Mouse (Mus musculus) MEL (cell line): Measurements from ENCODE around the gene Hes3. TPM values are rescaled to one million over a fixed set of nuclear protein-coding genes. Genes with fewer than 3 reads are reported as not detected.

Experiments used
- DNase-seq: peaks from one replicate; pipeline ENCODE4 v3.0.0; 2011; ENCODE audit warnings: low read depth, low spot score
- H3K27ac ChIP-seq: 2 replicates; pipeline ENCODE4 v1.5.1; 2012; ENCODE audit warnings: low read depth, mild to moderate bottlenecking, control low read depth, low read length, moderate library complexity; ENCODE audit not compliant: control insufficient read depth
- H3K27me3 ChIP-seq, 2 experiments: fragments of 150-350 bp in 1 of 2; sonication (generic) in 1 of 2; 2 replicates each; pipeline ENCODE4 v1.6.1; 2012; ENCODE audit warnings: low read length in 2 of 2, mild to moderate bottlenecking in 2 of 2, improper control_type of control experiment in 1 of 2, moderate library complexity in 1 of 2; ENCODE audit not compliant: insufficient read depth in 2 of 2, control insufficient read depth in 1 of 2
- H3K36me3 ChIP-seq, 2 experiments: 2 replicates each; pipeline ENCODE4 v1.6.1; 2012 to 2014; ENCODE audit warnings: low read length in 2 of 2, improper control_type of control experiment in 1 of 2, inconsistent platforms in 1 of 2, mild to moderate bottlenecking in 1 of 2; ENCODE audit not compliant: insufficient read depth in 2 of 2, control insufficient read depth in 1 of 2
- H3K4me1 ChIP-seq, 2 experiments: fragments of 150-350 bp in 1 of 2; sonication (generic) in 1 of 2; 2 replicates each; pipeline ENCODE4 v1.6.1; 2012; ENCODE audit warnings: low read length in 2 of 2, improper control_type of control experiment in 1 of 2, mild to moderate bottlenecking in 1 of 2; ENCODE audit not compliant: insufficient read depth in 2 of 2, control insufficient read depth in 1 of 2
- H3K4me3 ChIP-seq, 2 experiments: fragments of 150-350 bp in 1 of 2; sonication (generic) in 1 of 2; 2 replicates each; pipeline ENCODE4 v1.5.1; 2012; ENCODE audit warnings: low read depth in 2 of 2, low read length in 2 of 2, mild to moderate bottlenecking in 2 of 2, moderate library complexity in 2 of 2, control low read depth in 1 of 2, improper control_type of control experiment in 1 of 2; ENCODE audit not compliant: control insufficient read depth in 1 of 2, insufficient read depth in 1 of 2
- H3K79me2 ChIP-seq: 2 replicates; pipeline ENCODE4 v1.6.1; 2012; ENCODE audit warnings: mild to moderate bottlenecking, low read length, moderate library complexity; ENCODE audit not compliant: control insufficient read depth, poor library complexity, insufficient read depth
- H3K9ac ChIP-seq: 2 replicates; pipeline ENCODE4 v1.6.1; 2012; ENCODE audit warnings: low read depth, mild to moderate bottlenecking, control low read depth, low read length, moderate library complexity; ENCODE audit not compliant: control insufficient read depth, poor library complexity, severe bottlenecking
- H3K9me3 ChIP-seq: fragments of 150-350 bp; sonication (generic); replicated peaks from 2 replicates; pipeline ENCODE4 v1.6.1; 2012; ENCODE audit warnings: mild to moderate bottlenecking, low read length, improper control_type of control experiment, moderate library complexity; ENCODE audit not compliant: insufficient read depth
- CHD2 ChIP-seq: IDR thresholded peaks from 2 replicates; pipeline ENCODE4 v1.6.1; 2011; ENCODE audit warnings: low read length, improper control_type of control experiment
- CTCF ChIP-seq, 3 experiments: IDR thresholded peaks in 2 of 3; conservative IDR thresholded peaks in 1 of 3; 2 replicates each; pipeline ENCODE4 v1.5.1; 2011 to 2012; ENCODE audit warnings: low read length in 3 of 3, low read depth in 2 of 3, mild to moderate bottlenecking in 2 of 3, improper control_type of control experiment in 1 of 3, inconsistent platforms in 1 of 3, mixed read lengths in 1 of 3, moderate library complexity in 1 of 3; ENCODE audit not compliant: control insufficient read depth in 1 of 3, insufficient read depth in 1 of 3, poor library complexity in 1 of 3, severe bottlenecking in 1 of 3
- E2F4 ChIP-seq: IDR thresholded peaks from 2 replicates; pipeline ENCODE4 v1.6.1; 2011; ENCODE audit warnings: low read depth, low read length, improper control_type of control experiment, borderline replicate concordance
- EP300 ChIP-seq, 2 experiments: IDR thresholded peaks; 2 replicates each; pipeline ENCODE4 v1.6.1; 2011; ENCODE audit warnings: improper control_type of control experiment in 2 of 2, low read length in 2 of 2, low read depth in 1 of 2, mild to moderate bottlenecking in 1 of 2
- ETS1 ChIP-seq: IDR thresholded peaks from 2 replicates; pipeline ENCODE4 v1.6.1; 2012; ENCODE audit warnings: low read depth, mild to moderate bottlenecking, inconsistent platforms, low read length, improper control_type of control experiment, moderate library complexity
- GATA1 ChIP-seq: IDR thresholded peaks from 2 replicates; pipeline ENCODE4 v1.6.1; 2011; ENCODE audit warnings: low read depth, low read length, improper control_type of control experiment
- KAT2A ChIP-seq: conservative IDR thresholded peaks from 2 replicates; pipeline ENCODE4 v1.6.1; 2012; ENCODE audit warnings: low read depth, low read length, improper control_type of control experiment, inconsistent platforms
- MAFK ChIP-seq: IDR thresholded peaks from 2 replicates; pipeline ENCODE4 v1.6.1; 2011; ENCODE audit warnings: low read depth, mild to moderate bottlenecking, low read length, improper control_type of control experiment, borderline replicate concordance
- MAZ ChIP-seq: IDR thresholded peaks from 2 replicates; pipeline ENCODE4 v1.6.1; 2012; ENCODE audit warnings: low read depth, mild to moderate bottlenecking, inconsistent platforms, low read length, improper control_type of control experiment
- MEF2A ChIP-seq: IDR thresholded peaks from 2 replicates; pipeline ENCODE4 v1.6.1; 2014; ENCODE audit warnings: low read depth, mild to moderate bottlenecking, inconsistent platforms, low read length, improper control_type of control experiment; ENCODE audit not compliant: poor library complexity, insufficient replicate concordance, severe bottlenecking; ENCODE audit errors: extremely low read depth
- MYC ChIP-seq: IDR thresholded peaks from 2 replicates; pipeline ENCODE4 v1.6.1; 2011; ENCODE audit warnings: low read depth, mild to moderate bottlenecking, low read length, improper control_type of control experiment, moderate library complexity
- NELFE ChIP-seq: IDR thresholded peaks from 2 replicates; pipeline ENCODE4 v1.6.1; 2011; ENCODE audit warnings: low read depth, low read length, improper control_type of control experiment
- NRF1 ChIP-seq: IDR thresholded peaks from 2 replicates; pipeline ENCODE4 v1.6.1; 2014; ENCODE audit warnings: low read depth, mild to moderate bottlenecking, inconsistent platforms, low read length, improper control_type of control experiment, moderate library complexity; ENCODE audit not compliant: poor library complexity, insufficient read depth, severe bottlenecking
- POLR2A ChIP-seq, 2 experiments: IDR thresholded peaks; 2 replicates each; pipeline ENCODE4 v1.6.1; 2011 to 2012; ENCODE audit warnings: low read length in 2 of 2, mild to moderate bottlenecking in 2 of 2, control low read depth in 1 of 2, improper control_type of control experiment in 1 of 2, low read depth in 1 of 2, moderate library complexity in 1 of 2; ENCODE audit not compliant: control insufficient read depth in 1 of 2, insufficient read depth in 1 of 2, poor library complexity in 1 of 2
- POLR2AphosphoS2 ChIP-seq: IDR thresholded peaks from 2 replicates; pipeline ENCODE4 v1.6.1; 2011; ENCODE audit warnings: low read length, improper control_type of control experiment
- POLR2AphosphoS5 ChIP-seq: IDR thresholded peaks from 2 replicates; pipeline ENCODE4 v1.6.1; 2012; ENCODE audit warnings: low read depth, borderline replicate concordance, mild to moderate bottlenecking, inconsistent platforms, low read length, moderate library complexity, mixed read lengths
- RAD21 ChIP-seq: IDR thresholded peaks from 2 replicates; pipeline ENCODE4 v1.6.1; 2011; ENCODE audit warnings: mild to moderate bottlenecking, low read depth, low read length, improper control_type of control experiment
- RCOR1 ChIP-seq: IDR thresholded peaks from 2 replicates; pipeline ENCODE4 v1.6.1; 2012; ENCODE audit warnings: low read depth, mild to moderate bottlenecking, inconsistent platforms, low read length, improper control_type of control experiment
- SIN3A ChIP-seq: IDR thresholded peaks from 2 replicates; pipeline ENCODE4 v1.6.1; 2012; ENCODE audit warnings: low read length, improper control_type of control experiment, inconsistent platforms
- TAL1 ChIP-seq: IDR thresholded peaks from 2 replicates; pipeline ENCODE4 v1.6.1; 2012; ENCODE audit warnings: mild to moderate bottlenecking, inconsistent platforms, low read length, moderate library complexity, mixed read lengths
- TCF12 ChIP-seq: IDR thresholded peaks from 2 replicates; pipeline ENCODE4 v1.6.1; 2014; ENCODE audit warnings: low read depth, mild to moderate bottlenecking, inconsistent platforms, low read length, improper control_type of control experiment, moderate library complexity
- UBTF ChIP-seq: IDR thresholded peaks from 2 replicates; pipeline ENCODE4 v1.6.1; 2012; ENCODE audit warnings: low read depth, mild to moderate bottlenecking, inconsistent platforms, low read length, improper control_type of control experiment, moderate library complexity, borderline replicate concordance; ENCODE audit not compliant: insufficient read depth
- USF1 ChIP-seq: IDR thresholded peaks from 2 replicates; pipeline ENCODE4 v1.6.1; 2014; ENCODE audit warnings: low read depth, mild to moderate bottlenecking, inconsistent platforms, low read length, improper control_type of control experiment, moderate library complexity
- USF2 ChIP-seq, 2 experiments: IDR thresholded peaks; 2 replicates each; pipeline ENCODE4 v1.6.1; 2011 to 2012; ENCODE audit warnings: improper control_type of control experiment in 2 of 2, low read length in 2 of 2, borderline replicate concordance in 1 of 2, inconsistent platforms in 1 of 2, low read depth in 1 of 2, mild to moderate bottlenecking in 1 of 2; ENCODE audit not compliant: insufficient read depth in 1 of 2
- ZMIZ1 ChIP-seq: IDR thresholded peaks from 2 replicates; pipeline ENCODE4 v1.6.1; 2012; ENCODE audit warnings: low read depth, mild to moderate bottlenecking, inconsistent platforms, low read length, improper control_type of control experiment, moderate library complexity
- ZNF384 ChIP-seq: IDR thresholded peaks from 2 replicates; pipeline ENCODE4 v1.6.1; 2012; ENCODE audit warnings: low read depth, mild to moderate bottlenecking, inconsistent platforms, low read length, improper control_type of control experiment
- polyA plus RNA-seq, 2 experiments: library from polyadenylated mRNA; stranded (reverse) in 1 of 2; unstranded in 1 of 2; fragments of >175 nt in 1 of 2; fragments of >200 nt in 1 of 2; gene quantifications; 2 replicates each; pipeline versions ENCODE4 v1.2.1 to v1.2.4; 2012; ENCODE audit warnings: low replicate concordance in 2 of 2, low read depth in 1 of 2; ENCODE audit not compliant: insufficient read length in 2 of 2, insufficient read depth in 1 of 2, missing spikeins in 1 of 2
- total RNA-seq: library from RNA; depleted of rRNA; stranded (reverse); fragments of 300-350 nt; gene quantifications from 2 replicates; pipeline ENCODE4 v1.2.3, GENCODE M21; 2012

Gene Hes3
- total and polyA plus RNA-seq, 3 experiments, result 0.04 TPM; not detected in 2

DNA sequence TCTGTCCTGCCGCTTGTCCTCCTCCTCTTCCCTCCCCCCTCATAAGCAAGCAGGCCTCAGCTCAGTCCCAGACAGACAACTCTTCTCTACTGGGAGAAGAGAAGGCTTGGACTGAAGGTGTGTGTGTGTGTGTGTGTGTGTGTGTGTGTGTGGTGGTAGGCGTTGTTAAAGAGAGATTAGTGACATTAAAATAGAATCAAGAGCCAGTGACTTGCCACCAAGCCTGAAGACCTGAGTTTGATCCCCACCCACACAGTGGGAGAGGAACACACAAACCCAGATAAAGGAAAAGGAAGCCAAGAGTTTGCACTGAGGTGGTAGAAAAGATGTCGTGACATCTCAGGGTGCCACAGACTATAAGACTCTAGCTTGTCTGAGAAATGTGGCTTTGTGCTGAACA, 44.3 kb downstream of the Hes3 start:
- Histone ChIP-seq H3K4me1 (peaks cover 9 to 18% of the 10 kb centered on the region in 2 experiments; a peak in 3 of 4 replicates), H3K4me3 (no peak overlapping the region)
- peak; percentile 84 for DNase-seq

DNA sequence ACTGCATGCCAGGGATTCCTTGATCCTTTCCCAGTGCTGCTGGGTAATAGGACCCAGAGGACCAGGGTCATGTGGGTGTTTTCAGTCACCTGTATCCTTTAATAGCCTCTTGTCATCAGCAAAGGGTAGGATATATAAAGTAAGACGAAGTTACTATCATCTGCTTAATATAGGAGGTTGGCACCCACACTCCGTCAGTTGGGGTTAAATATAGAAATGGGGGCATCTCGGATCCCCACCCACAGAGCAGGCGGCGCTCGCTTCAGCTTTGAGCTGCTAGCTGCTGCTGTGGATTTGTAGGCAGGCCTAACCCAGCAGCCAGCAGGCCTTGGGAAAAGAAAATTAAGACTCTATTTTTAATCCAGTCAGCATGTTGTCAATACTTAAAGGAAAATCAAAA, 45.5 kb downstream of the Hes3 start:
- TF ChIP-seq ZMIZ1 (no peak), ZNF384 (no peak), RCOR1 (no peak), MYC (no peak), MAZ (no peak), NELFE (no peak), KAT2A (no peak), CTCF (IDR thresholded peaks at IDR 0.05 in 2 of 3, conservative IDR thresholded peaks at IDR 0.05 in 1 of 3; ENCODE audit: control insufficient read depth in 1 of 3, insufficient read depth in 1 of 3, low read depth in 2 of 3, low read length in 3 of 3, poor library complexity in 1 of 3, severe bottlenecking in 1 of 3) (no peak), RAD21 (no peak), E2F4 (no peak), MAFK (no peak), USF2 (IDR thresholded peaks at IDR 0.05; ENCODE audit: borderline replicate concordance in 1 of 2, insufficient read depth in 1 of 2, low read depth in 1 of 2, low read length in 2 of 2) (no peak), UBTF (no peak), MEF2A (no peak), TAL1 (no peak), POLR2A (IDR thresholded peaks at IDR 0.05; ENCODE audit: control insufficient read depth in 1 of 2, insufficient read depth in 1 of 2, low read depth in 1 of 2, low read length in 2 of 2, poor library complexity in 1 of 2) (no peak), USF1 (no peak), NRF1 (no peak), POLR2AphosphoS5 (no peak)
- Histone ChIP-seq H3K4me1 (peaks cover 9 to 18% of the 10 kb centered on the region in 2 experiments; a peak in 3 of 4 replicates), H3K36me3 (peaks cover 2 to 17% of the 10 kb centered on the region in 2 experiments; a peak in 3 of 4 replicates), H3K4me3 (no peak overlapping the region), H3K9me3 (no peaks in the 10 kb centered on the region), H3K27me3 (no peaks in the 10 kb centered on the region), H3K79me2 (no peaks in the 10 kb centered on the region), H3K27ac (no peak overlapping the region), H3K9ac (no peak overlapping the region)
- DNase-seq, result no peak

More for the DNA sequence above, 44.3 kb downstream of the Hes3 start:
- H3K9me3 ChIP-seq, result no peaks in the 10 kb centered on the region
- peak overlapping the region; percentile 66 for H3K27ac ChIP-seq
- no peaks in the 10 kb centered on the region for H3K27me3 ChIP-seq
- H3K36me3 ChIP-seq, result peaks cover 2 to 17% of the 10 kb centered on the region in 2 experiments; a peak in 3 of 4 replicates
- H3K79me2 ChIP-seq, result no peaks in the 10 kb centered on the region
- no peak for TF ChIP-seq POLR2A (IDR thresholded peaks at IDR 0.05; ENCODE audit: control insufficient read depth in 1 of 2, insufficient read depth in 1 of 2, low read depth in 1 of 2, low read length in 2 of 2, poor library complexity in 1 of 2)
- TF ChIP-seq CHD2, result no peak
- peak; percentile 70; the same call in 1 of the 2 replicates for TF ChIP-seq GATA1
- peak; percentile 20; the same call in 1 of the 2 replicates for TF ChIP-seq RCOR1
- TF ChIP-seq POLR2AphosphoS2, result no peak
- TF ChIP-seq TCF12, result peak; percentile 29; the same call in 1 of the 2 replicates
- TF ChIP-seq MEF2A, result peak; percentile 84; the same call in 1 of the 2 replicates
- peak; percentile 38; the same call in 1 of the 2 replicates for TF ChIP-seq SIN3A
- TF ChIP-seq ZMIZ1, result no peak
- TF ChIP-seq MAZ, result peak; percentile 15; the same call in 1 of the 2 replicates
- peak; percentile 49 to 68; a peak in 3 of 4 replicates for TF ChIP-seq EP300 (IDR thresholded peaks at IDR 0.05; ENCODE audit: low read depth in 1 of 2, low read length in 2 of 2)
- TF ChIP-seq ETS1, result peak; percentile 31; the same call in 1 of the 2 replicates
- H3K9ac ChIP-seq, result 0 out of 2 replicates have a peak overlapping the region, but pooled peaks have one; percentile 13
